Mouse (Mus musculus) stomach, postnatal 0 days (tissue): ENCODE data around the gene Pdxdc1.

ENCODE experiments used
- CTCF ChIP-seq: IDR thresholded peaks from 2 replicates; pipeline ENCODE4 v1.5.1; 2016; ENCODE audit warnings: antibody characterized with exemption, low read depth, mild to moderate bottlenecking, moderate library complexity
- EP300 ChIP-seq: optimal IDR thresholded peaks from 2 replicates; pipeline ENCODE3; 2016; ENCODE audit warnings: antibody characterized with exemption

DNA sequence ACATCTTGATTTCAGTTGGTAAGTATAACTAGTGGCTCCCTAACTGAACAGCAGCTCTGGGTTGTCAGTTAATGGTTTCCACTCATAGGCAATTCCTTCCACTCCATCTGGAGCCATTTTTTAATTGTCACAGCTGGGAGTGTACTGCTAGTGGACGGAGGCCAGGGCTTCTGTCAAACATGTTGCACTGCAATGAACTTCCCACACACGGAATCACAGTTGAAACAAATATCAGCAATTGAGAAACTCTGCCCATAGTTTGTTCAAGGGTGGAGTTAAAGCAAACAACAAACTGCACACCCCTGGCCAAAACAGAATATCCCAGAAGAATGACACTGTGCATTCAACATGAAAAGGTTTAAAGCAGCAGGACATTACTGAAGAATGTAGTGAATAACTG, 4.0 kb downstream of the Pdxdc1 start:
- TF ChIP-seq EP300 (no peak), CTCF (no peak)
